Mouse (Mus musculus) spleen, adult 2 months (tissue): ENCODE data around the gene Cptp.

Source experiments
- CTCF ChIP-seq: fragments of 200-500 bp; IDR thresholded peaks from 2 replicates; pipeline ENCODE4 v1.5.1; 2011; ENCODE audit warnings: mild to moderate bottlenecking, inconsistent platforms; ENCODE audit not compliant: insufficient read depth, insufficient read length, insufficient replicate concordance; ENCODE audit errors: extremely low read depth
- POLR2A ChIP-seq: fragments of 200-500 bp; IDR thresholded peaks from 2 replicates; pipeline ENCODE4 v1.6.1; 2011; ENCODE audit warnings: low read depth, low read length, inconsistent platforms

GRCm38 (mm10) chr4:155868614-155869298 lies 484 bp downstream of the Cptp start:
- no peak for TF ChIP-seq CTCF
- TF ChIP-seq POLR2A, result no peak
